ENCODE assay signal across 8 mouse cellular contexts in genomic region chr3:50443421-50443916, GRCm38 (mm10). TPM values are rescaled to one million over a fixed set of nuclear protein-coding genes. Genes with fewer than 3 reads are reported as not detected.
DNase-seq lines count a peak whose midpoint lies in the region; ATAC-seq lines count a peak whose summit lies in the region.

Gene Slc7a11, minus strand, starts transcription at chr3:50443614.

- peaks cover 6% of the 10 kb centered on the region; the same call in 1 of the 2 replicates for H3K4me1 ChIP-seq in lung, embryonic 15.5 days
- H3K4me1 ChIP-seq in neural tube, embryonic 15.5 days: peaks cover 15% of the 10 kb centered on the region

- DNase-seq in ovary, postnatal 10 days (ENCODE audit: low spot score): peak; percentile 7
- DNase-seq in ovary, adult 18-20 months (ENCODE audit: low spot score): no peak
- peak; percentile 65 for DNase-seq in brain, adult 2 months (ENCODE audit: low read depth, low spot score)
- DNase-seq in gonadal fat pad, adult 2 months (ENCODE audit: low read depth): no peak
- peak; percentile 5 to 39 for DNase-seq in kidney, postnatal 25 days

- H3K36me3 ChIP-seq in lung, embryonic 15.5 days: no peaks in the 10 kb centered on the region
- no peaks in the 10 kb centered on the region for H3K36me3 ChIP-seq in neural tube, embryonic 15.5 days

- peak within 1 kb of the TSS; percentile 66 for H3K4me2 ChIP-seq in lung, embryonic 15.5 days
- H3K4me2 ChIP-seq in neural tube, embryonic 15.5 days: peak within 1 kb of the TSS; percentile 76

- H3K4me3 ChIP-seq in lung, embryonic 15.5 days: peak within 1 kb of the TSS; percentile 39
- H3K4me3 ChIP-seq in neural tube, embryonic 15.5 days (replicated peaks): peak within 1 kb of the TSS; percentile 38

- no peaks in the 10 kb centered on the region for H3K27me3 ChIP-seq in lung, embryonic 15.5 days
- H3K27me3 ChIP-seq in neural tube, embryonic 15.5 days (replicated peaks): no peaks in the 10 kb centered on the region

- no peak within 1 kb of the TSS for H3K9ac ChIP-seq in lung, embryonic 15.5 days
- H3K9ac ChIP-seq in neural tube, embryonic 15.5 days (replicated peaks): peak within 1 kb of the TSS; percentile 42

- 2% methylated on average over 11 of the region's 11 CpGs for WGBS in lung, embryonic 15.5 days
- 2% methylated on average over 11 of the region's 11 CpGs for WGBS in neural tube, embryonic 15.5 days

- no peak within 1 kb of the TSS for H3K27ac ChIP-seq in lung, embryonic 15.5 days
- H3K27ac ChIP-seq in neural tube, embryonic 15.5 days (replicated peaks): no peak within 1 kb of the TSS

- no peaks in the 10 kb centered on the region for H3K9me3 ChIP-seq in lung, embryonic 15.5 days
- H3K9me3 ChIP-seq in neural tube, embryonic 15.5 days (replicated peaks): no peaks in the 10 kb centered on the region

- ATAC-seq in lung, embryonic 15.5 days (ENCODE audit: borderline replicate concordance, extremely low read depth, low FRiP score, low TSS enrichment): peak; percentile 67; the same call in 1 of the 2 replicates
- ATAC-seq in neural tube, embryonic 15.5 days (ENCODE audit: low FRiP score): peak; percentile 68; the same call in 1 of the 2 replicates
- no peak for ATAC-seq in erythroblast, adult 5-6 weeks (replicated peaks; ENCODE audit: low FRiP score, poor library complexity, severe bottlenecking)

RNA-seq across cellular contexts. Expression of gene Slc7a11, which starts in this region (rescaled TPM):
- 10.4 and 12.3 TPM in 2 replicates for polyA plus RNA-seq in gonadal fat pad, adult 2 months (2012; rRNA removed)
- polyA plus RNA-seq in lung, embryonic 15.5 days (2015; fragmentation: Nextera tagmentation; extraction: Ambion mirVana): 0.15 and 0.26 TPM in 2 replicates
- polyA plus RNA-seq in neural tube, embryonic 15.5 days (2015; fragmentation: Nextera tagmentation; extraction: Ambion mirVana): 3.0 and 3.1 TPM in 2 replicates
- 2.5 and 3.3 TPM in 2 replicates for total RNA-seq in erythroblast, adult 5-6 weeks (2015; ENCODE audit: low replicate concordance)
- total RNA-seq in erythroblast, adult 5-6 weeks (2017; ENCODE audit: low replicate concordance): 3.2 and 4.2 TPM in 2 replicates

Comparison
In these comparisons a context has a peak if more than half of its experiments do, and no peak if none do; other contexts are left out.
1. DNase-seq: peak in ovary, postnatal 10 days (single experiment), brain, adult 2 months (single experiment) and kidney, postnatal 25 days (2 of 2); none in ovary, adult 18-20 months (single experiment) and gonadal fat pad, adult 2 months (single experiment).
2. Peak in ATAC-seq, H3K4me3 ChIP-seq and H3K4me2 ChIP-seq in lung, embryonic 15.5 days; RNA of the gene not detected or under 1 TPM.